Mouse (Mus musculus): ENCODE measurements around the gene Egfr. TPM values are rescaled to one million over a fixed set of nuclear protein-coding genes. Genes with fewer than 3 reads are reported as not detected.

The Egfr gene
- polyA plus RNA-seq (2021; fragmentation: Nextera tagmentation) = 2.2 and 2.5 TPM in 2 replicates
- long read RNA-seq, experiment 1, full-length matches to known transcripts = 1 of 6 reads
- long read RNA-seq, experiment 1, partial matches to known transcripts = 2 of 6 reads
- long read RNA-seq, experiment 1, other reads (novel, unspliced or antisense) = 3 of 6 reads
- long read RNA-seq, experiment 2, partial matches to known transcripts = 0 of 3 reads
- long read RNA-seq, experiment 2, other reads (novel, unspliced or antisense) = 3 of 3 reads

GRCm38 (mm10) chr11:16752007-16752348 lies at the start of gene Egfr:
Egfr (plus strand) TSS chr11:16752203.

GRCm38 (mm10) chr11:16950976-16951760 lies 199.2 kb downstream of the Egfr start, which contains the start of gene Fbxo48:
Fbxo48 (plus strand) TSS chr11:16951375.

Other genes with a start within 250 kb of the Egfr start
- 26.5 and 27.9 TPM in 2 replicates for gene Sec61g, start 243.7 kb upstream of the Egfr start, polyA plus RNA-seq (2021; fragmentation: Nextera tagmentation)
- 0.12 and 0.24 TPM in 2 replicates for gene Fbxo48, start 199.2 kb downstream of the Egfr start, polyA plus RNA-seq (2021; fragmentation: Nextera tagmentation)